Mouse (Mus musculus) E14TG2a.4 (cell line): ENCODE results near the gene Abl1.

Source experiments
- H3K27me3 ChIP-seq: 2 replicates; pipeline ENCODE4 v1.6.1; 2014; ENCODE audit warnings: low read length, control low read depth; ENCODE audit not compliant: insufficient read depth
- H3K36me3 ChIP-seq: 2 replicates; pipeline ENCODE4 v1.6.1; 2014; ENCODE audit warnings: low read length, control low read depth; ENCODE audit not compliant: insufficient read depth
- H3K4me1 ChIP-seq: replicated peaks from 2 replicates; pipeline ENCODE4 v1.6.1; 2014; ENCODE audit warnings: low read depth, low read length, control low read depth
- H3K4me3 ChIP-seq: replicated peaks from 2 replicates; pipeline ENCODE4 v1.5.1; 2014; ENCODE audit warnings: mild to moderate bottlenecking, low read length
- H3K9me3 ChIP-seq: 2 replicates; pipeline ENCODE4 v1.6.1; 2014; ENCODE audit warnings: low read length, control low read depth
- CTCF ChIP-seq: conservative IDR thresholded peaks from 2 replicates; pipeline ENCODE4 v1.5.1; 2014; ENCODE audit warnings: low read length
- NANOG ChIP-seq: IDR thresholded peaks from 2 replicates; pipeline ENCODE4 v1.6.1; 2014; ENCODE audit warnings: borderline replicate concordance, low read length, mixed read lengths
- POU5F1 ChIP-seq: IDR thresholded peaks from 2 replicates; pipeline ENCODE4 v1.6.1; 2014; ENCODE audit warnings: low read length, borderline replicate concordance

Gene Abl1

GRCm38 (mm10) chr2:31813641-31814040 lies 125.5 kb downstream of the Abl1 start:
- peaks cover 14% of the 10 kb centered on the region for H3K4me1 ChIP-seq
- H3K9me3 ChIP-seq = no peaks in the 10 kb centered on the region
- peaks cover 29% of the 10 kb centered on the region for H3K27me3 ChIP-seq
- no peak for TF ChIP-seq NANOG
- no peak for TF ChIP-seq POU5F1
- TF ChIP-seq CTCF = no peak
- no peaks in the 10 kb centered on the region for H3K36me3 ChIP-seq
- no peak overlapping the region for H3K4me3 ChIP-seq

GRCm38 (mm10) chr2:31814699-31815098 lies 126.5 kb downstream of the Abl1 start:
- Histone ChIP-seq H3K4me1 (peaks cover 14% of the 10 kb centered on the region), H3K27me3 (peaks cover 29% of the 10 kb centered on the region), H3K4me3 (no peak overlapping the region), H3K9me3 (no peaks in the 10 kb centered on the region), H3K36me3 (no peaks in the 10 kb centered on the region)
- no peak for TF ChIP-seq CTCF
- no peak for TF ChIP-seq NANOG
- TF ChIP-seq POU5F1 = no peak

GRCm38 (mm10) chr2:31815367-31815766 lies 127.2 kb downstream of the Abl1 start:
- H3K27me3 ChIP-seq = peaks cover 35% of the 10 kb centered on the region
- TF ChIP-seq CTCF = peak; percentile 68
- no peak for TF ChIP-seq POU5F1
- H3K36me3 ChIP-seq = no peaks in the 10 kb centered on the region
- H3K4me3 ChIP-seq = no peak overlapping the region
- peaks cover 8% of the 10 kb centered on the region for H3K4me1 ChIP-seq
- no peaks in the 10 kb centered on the region for H3K9me3 ChIP-seq

GRCm38 (mm10) chr2:31822524-31823371 lies 134.6 kb downstream of the Abl1 start:
- Histone ChIP-seq H3K9me3 (no peaks in the 10 kb centered on the region), H3K4me3 (peak overlapping the region; percentile 60), H3K4me1 (peaks cover 36% of the 10 kb centered on the region), H3K36me3 (no peaks in the 10 kb centered on the region), H3K27me3 (peaks cover 55% of the 10 kb centered on the region)
- TF ChIP-seq NANOG (no peak), CTCF (no peak), POU5F1 (no peak)

- Histone ChIP-seq H3K9me3 (no peaks in the 10 kb centered on the region), H3K36me3 (no peaks in the 10 kb centered on the region), H3K4me1 (peaks cover 36% of the 10 kb centered on the region), H3K27me3 (peaks cover 56% of the 10 kb centered on the region), H3K4me3 (no peak overlapping the region)
- TF ChIP-seq POU5F1 (no peak), CTCF (peak; percentile 69)
These were observed 136.0 kb downstream of the Abl1 start for GRCm38 (mm10) chr2:31823933-31824730.

GRCm38 (mm10) chr2:31825469-31825911 lies 137.3 kb downstream of the Abl1 start:
- H3K9me3 ChIP-seq = no peaks in the 10 kb centered on the region
- peak overlapping the region; percentile 14 for H3K4me3 ChIP-seq
- no peak for TF ChIP-seq POU5F1
- TF ChIP-seq NANOG = no peak
- no peak for TF ChIP-seq CTCF
- peaks cover 36% of the 10 kb centered on the region for H3K4me1 ChIP-seq
- H3K36me3 ChIP-seq = no peaks in the 10 kb centered on the region
- peaks cover 58% of the 10 kb centered on the region for H3K27me3 ChIP-seq

GRCm38 (mm10) chr2:31826094-31827085 lies 138.2 kb downstream of the Abl1 start:
- Histone ChIP-seq H3K9me3 (no peaks in the 10 kb centered on the region), H3K4me1 (peaks cover 34% of the 10 kb centered on the region), H3K4me3 (peak overlapping the region; percentile 14; the same call in 1 of the 2 replicates), H3K36me3 (no peaks in the 10 kb centered on the region), H3K27me3 (peaks cover 52% of the 10 kb centered on the region)
- TF ChIP-seq NANOG (no peak), POU5F1 (no peak), CTCF (no peak)
